Mouse (Mus musculus) right cerebral cortex, postnatal 4 days (tissue): Measurements from ENCODE around the gene Cd4.

Experiments used
- DNase-seq: peaks from one replicate; pipeline ENCODE4 v3.0.0-alpha.2; 2022

Cd4 gene

GRCm38 (mm10) chr6:124887986-124888385 lies at the start of gene Cd4:
Gene Cd4, minus strand, starts transcription at chr6:124888221.
- DNase-seq, result no peak

GRCm38 (mm10) chr6:124937493-124937892 lies 49.5 kb upstream of the Cd4 start:
- no peak for DNase-seq

DNA sequence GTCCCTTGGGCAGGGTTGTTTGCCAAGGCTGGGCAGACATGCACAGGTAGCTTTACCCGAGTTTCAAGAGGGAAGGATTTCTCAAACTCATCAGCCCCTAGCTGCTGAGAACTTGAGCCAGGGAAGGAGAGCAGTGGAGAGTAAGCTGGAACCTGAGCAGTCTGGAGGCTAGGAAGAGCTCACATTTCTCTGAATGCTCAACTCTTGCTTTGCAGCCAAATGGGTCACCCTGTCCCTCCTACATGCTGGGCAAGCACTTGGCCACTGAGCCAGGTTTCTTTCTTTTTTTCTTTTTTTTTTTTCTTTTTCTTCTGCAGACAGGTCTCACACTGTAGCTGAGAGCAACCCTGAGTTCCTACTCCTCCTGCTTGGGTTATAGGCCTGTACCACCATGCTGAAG lies 48.7 kb upstream of the Cd4 start:
- no peak for DNase-seq

DNA sequence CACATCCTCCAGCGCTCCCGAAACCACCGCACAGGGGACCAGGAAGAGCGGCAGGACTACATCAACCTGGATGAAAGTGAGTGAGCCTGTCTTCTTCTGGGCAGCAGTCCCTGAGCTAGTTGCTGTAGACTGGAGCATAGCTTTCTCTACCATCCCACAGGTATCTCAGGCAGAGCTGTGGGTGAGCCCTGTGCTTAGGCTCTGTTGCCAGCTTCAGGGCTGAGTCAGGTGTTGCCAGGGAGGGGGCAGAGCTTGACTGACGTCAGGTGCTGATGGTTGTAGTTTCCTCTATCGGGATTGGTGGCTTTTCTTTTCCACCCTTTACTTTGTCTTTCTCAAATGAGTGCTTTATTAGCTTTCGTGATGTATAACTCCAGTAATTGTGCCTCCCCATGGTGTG lies 46.6 kb upstream of the Cd4 start:
- no peak for DNase-seq

DNA sequence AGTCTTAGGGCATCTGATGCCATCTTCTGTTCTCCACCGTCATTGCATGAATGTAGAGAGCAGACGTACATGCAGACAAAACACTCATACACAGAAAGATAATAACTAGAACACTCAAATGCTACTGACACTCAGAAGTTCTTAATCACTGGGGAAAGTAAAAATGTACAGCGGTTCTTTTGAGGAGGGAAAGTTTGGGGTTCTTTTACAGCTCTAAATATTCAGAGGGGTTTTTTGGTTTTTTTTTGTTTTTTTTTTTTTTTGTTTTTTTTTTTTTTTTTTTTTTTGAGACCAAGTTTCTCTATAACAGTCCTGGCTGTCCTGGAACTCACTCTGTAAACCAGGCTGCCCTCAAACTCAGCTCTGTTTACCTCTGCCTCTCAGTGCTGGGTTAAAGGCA lies 45.1 kb upstream of the Cd4 start:
- no peak for DNase-seq

GRCm38 (mm10) chr6:124932314-124932695 lies 44.3 kb upstream of the Cd4 start:
- no peak for DNase-seq

GRCm38 (mm10) chr6:124931525-124932313 lies 43.7 kb upstream of the Cd4 start:
- peak; percentile 58 for DNase-seq

- DNase-seq, result peak; percentile 99
These were observed 42.9 kb upstream of the Cd4 start, which contains the start of gene Mlf2 for GRCm38 (mm10) chr6:124930754-124931524. Gene Mlf2, plus strand, starts transcription at chr6:124931386.

DNA sequence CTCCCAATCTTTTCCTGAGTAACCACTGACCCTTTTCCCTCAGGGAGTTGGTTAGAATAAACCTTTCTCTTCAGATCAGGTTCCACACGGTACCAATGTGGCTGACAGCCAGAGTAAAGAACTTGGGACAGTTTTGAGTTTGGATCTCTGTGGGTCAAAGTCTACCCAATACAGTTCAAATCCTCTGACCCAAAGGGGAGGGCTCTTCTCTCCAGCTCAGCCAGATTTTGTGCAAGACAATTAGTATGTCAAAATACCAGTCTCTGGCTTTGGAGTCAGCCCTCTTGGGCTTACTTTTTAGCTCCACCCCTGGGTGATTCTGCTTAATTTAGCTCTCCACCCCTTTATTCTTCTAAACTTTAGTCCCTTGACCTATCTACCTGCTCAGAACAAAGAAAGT lies 42.2 kb upstream of the Cd4 start:
- no peak for DNase-seq

GRCm38 (mm10) chr6:124925941-124926340 lies 37.9 kb upstream of the Cd4 start:
- no peak for DNase-seq

DNA sequence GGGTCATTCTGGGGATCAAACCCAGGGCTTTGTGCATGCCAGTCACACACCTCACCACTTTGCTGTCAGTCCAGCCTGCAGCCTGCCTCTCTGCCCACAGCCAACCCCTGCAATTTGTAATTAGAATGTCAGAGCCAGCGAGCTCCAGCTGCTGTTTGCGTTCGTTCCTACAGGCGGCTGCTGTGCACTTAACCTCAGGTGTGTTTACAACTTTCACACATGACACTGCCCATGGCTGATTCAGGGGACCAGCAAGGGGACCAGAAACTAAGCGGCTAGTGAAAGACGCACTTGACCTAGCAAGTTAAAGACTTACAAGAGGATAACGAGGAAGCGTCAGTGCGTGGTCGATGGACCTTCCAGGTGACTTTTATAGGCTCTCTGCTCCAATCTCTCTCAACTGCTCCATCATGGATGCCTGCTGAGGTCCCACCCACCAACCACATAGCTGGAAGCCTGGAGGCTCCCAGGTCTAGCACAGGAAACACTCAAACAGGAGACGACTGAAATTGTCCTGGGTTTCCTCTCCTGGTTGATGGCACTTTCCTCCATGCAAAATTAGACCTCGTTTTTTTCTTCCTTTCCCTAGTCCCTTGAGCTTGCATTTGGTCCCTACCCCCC lies 37.3 kb upstream of the Cd4 start:
- no peak for DNase-seq

DNA sequence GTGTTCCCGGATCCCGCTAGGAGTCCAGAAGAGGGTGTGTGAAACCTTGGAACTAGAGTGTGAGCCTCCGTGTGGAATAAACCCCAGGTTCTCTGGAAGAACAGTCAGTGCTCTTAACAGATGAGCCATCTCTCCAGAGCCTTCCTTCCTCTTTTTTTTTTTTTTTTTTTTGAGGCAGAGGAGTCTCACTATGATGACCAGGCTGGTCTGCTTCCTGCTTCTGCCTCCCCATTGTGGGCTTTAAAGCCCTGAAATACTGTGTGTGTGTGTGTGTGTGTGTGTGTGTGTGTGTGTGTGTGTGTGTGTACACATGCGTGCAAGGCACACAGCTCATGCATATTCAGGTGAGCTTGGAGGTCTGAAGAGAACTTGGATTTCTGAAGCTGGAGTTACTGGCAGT lies 33.5 kb upstream of the Cd4 start:
- no peak for DNase-seq

- DNase-seq, result no peak
These were observed 32.5 kb upstream of the Cd4 start for GRCm38 (mm10) chr6:124920318-124921085.

DNA sequence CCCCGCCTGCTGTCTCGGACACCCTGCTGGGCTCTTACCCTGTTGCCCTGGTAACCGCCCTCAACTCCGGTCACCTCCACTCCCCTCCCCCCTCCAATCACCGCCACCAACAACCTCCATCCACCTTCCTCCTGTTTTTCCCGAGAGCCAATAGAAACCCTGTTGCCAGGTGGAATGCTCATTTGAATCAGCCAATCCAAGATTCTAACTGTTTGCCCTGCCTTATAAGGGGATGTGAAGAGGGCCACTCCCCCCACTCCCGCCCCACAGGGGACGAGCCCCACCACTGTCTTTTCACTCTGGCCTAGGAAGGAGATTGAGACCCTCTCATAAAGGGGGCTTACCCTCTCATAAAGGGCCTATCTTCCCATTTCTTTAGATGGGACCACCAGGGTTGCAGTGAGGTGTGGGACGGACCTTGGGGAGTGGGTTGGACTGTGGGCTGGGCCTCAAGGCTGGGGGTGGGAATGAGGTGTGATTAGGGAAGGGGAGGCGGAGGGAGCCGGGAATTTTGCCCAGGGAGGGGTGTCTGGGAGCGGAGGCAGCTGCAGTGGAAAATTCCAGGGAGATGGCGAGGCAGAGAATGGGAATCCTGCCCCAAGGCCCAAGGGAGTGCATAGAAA lies 31.8 kb upstream of the Cd4 start, which contains the start of gene Ptms:
Ptms (minus strand) TSS at position 409 of the 623 bp plus-strand sequence.
- DNase-seq, result peak; percentile 90

DNA sequence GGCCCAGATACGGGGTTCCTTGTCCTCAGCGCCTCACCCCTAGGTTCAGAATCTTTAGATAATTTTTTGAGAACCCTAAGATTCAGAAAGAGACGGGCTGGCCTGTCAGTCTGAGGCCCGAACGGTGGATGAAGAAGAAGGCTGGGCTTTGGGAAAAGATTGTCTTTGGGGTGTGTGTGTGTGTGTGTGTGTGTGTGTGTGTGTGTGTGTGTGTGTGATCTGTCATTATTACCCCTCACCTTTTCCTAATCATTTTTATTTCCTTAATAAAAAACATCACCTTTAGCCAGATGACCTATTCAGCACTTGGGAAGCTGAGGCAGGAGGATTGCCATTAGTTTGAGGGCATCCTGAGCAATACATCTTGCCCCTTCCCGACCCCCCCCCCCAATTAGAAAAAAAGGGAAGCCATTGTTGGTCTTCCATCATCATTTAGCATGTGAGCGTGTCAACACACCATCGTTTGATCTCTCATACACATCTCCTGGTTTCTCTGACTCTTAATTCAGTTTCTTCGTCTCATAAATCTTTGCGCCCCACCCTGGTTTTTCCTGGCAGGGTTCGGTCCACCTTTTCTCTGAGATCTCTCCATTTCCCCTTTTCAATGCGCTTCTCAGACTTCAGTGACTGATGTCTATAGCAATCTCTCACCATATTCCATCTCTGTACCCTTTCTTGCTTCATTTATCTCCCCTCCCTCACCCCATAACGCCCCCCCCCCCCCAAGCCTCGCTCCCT lies 31.0 kb upstream of the Cd4 start:
- DNase-seq, result no peak

DNA sequence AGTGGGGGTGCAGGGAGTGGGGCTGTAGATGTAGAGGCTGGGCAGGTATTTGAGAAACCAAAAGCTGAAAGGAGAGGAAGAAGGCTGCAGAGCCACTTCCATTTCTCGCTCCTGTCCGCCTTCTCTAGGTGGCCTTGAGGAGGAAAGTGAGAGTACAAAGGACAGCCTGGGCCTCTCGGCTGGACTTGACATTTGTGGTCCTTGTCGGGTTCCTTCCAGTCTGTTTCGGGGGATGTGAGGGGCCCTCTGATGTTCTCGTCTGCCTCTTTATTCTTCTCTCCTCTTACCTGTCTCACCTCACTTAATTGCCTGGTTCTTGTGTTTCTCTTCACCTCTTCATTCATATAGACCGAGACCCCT lies 30.3 kb upstream of the Cd4 start:
- DNase-seq, result no peak

GRCm38 (mm10) chr6:124917518-124918330 lies 29.7 kb upstream of the Cd4 start:
- DNase-seq, result peak; percentile 94

GRCm38 (mm10) chr6:124916695-124917517 lies 28.9 kb upstream of the Cd4 start:
- peak; percentile 94 for DNase-seq

DNA sequence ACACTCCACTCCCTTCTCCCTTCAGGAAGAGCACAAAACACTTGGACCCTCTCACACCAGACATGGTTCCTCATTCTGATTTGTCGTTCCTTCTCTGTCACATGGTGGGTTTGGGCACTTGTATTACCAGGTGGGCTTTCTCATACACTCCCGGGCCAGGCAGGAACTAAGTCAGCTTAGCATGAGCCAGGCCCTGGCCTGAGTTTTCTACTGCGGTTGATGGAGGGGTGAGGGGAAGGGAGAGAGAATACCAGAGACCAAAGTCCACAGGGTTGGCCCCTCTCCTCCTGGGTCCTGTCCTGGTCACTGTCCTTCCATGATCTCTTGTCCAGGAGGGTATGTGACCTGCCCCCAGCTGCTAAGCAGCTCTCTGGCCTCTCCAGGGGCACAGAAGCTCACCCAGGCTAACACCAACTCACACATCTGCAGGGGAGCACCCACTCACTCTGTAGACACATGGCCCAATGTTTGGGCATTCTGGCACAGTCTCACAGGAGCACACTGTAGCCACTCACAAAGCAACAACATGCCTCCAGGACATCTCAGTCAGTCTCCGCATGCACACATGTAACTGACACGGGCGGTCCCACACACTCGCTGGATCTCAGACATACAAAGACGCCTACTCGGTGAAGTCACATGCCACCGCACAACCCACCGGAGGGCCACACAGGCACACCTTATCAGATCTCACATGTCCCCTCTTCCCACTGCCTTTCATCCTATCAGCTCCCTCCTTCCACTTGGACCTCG lies 28.1 kb upstream of the Cd4 start:
- no peak for DNase-seq
